Comparison of ENCODE assay signal across 26 mouse cellular contexts in genomic region chr14:109985026-109985425, GRCm38 (mm10).
DNase-seq lines count a peak whose midpoint lies in the region; ATAC-seq and TF ChIP-seq lines count a peak whose summit lies in the region.
"Had no signal": no experiment of that assay in that cellular context is flagged by ENCODE, and none has a peak within 500 bp of the region (broad histone marks: within the 10 kb centered on the region; RNA-seq: fewer than 3 reads in every experiment).

No protein-coding gene starts in this region.

- no peaks in the 10 kb centered on the region for H3K36me3 ChIP-seq in forebrain, embryonic 16.5 days (ENCODE audit: control insufficient read depth, insufficient read depth)
- no peaks in the 10 kb centered on the region for H3K36me3 ChIP-seq in forebrain, postnatal 0 days (ENCODE audit: insufficient read depth)
- H3K36me3 ChIP-seq: embryonic facial prominence, embryonic 10.5 days; embryonic facial prominence, embryonic 13.5 days; heart, embryonic 10.5 days; heart, embryonic 13.5 days; hindbrain, embryonic 15.5 days; intestine, embryonic 15.5 days had no signal

- no peak for TF ChIP-seq POLR2A in cerebellum, adult 2 months (IDR thresholded peaks at IDR 0.05; ENCODE audit: borderline replicate concordance, insufficient read depth, low read length)
- no peak for TF ChIP-seq POLR2A in brain, embryonic 14.5 days (IDR thresholded peaks at IDR 0.05; ENCODE audit: borderline replicate concordance, extremely low read depth, insufficient read depth, insufficient read length, poor library complexity, severe bottlenecking)

- 49% methylated on average over 4 of the region's 4 CpGs for WGBS in cerebellum, adult 2 months
- 53% methylated on average over 4 of the region's 4 CpGs for WGBS in forebrain, embryonic 16.5 days
- 52% methylated on average over 4 of the region's 4 CpGs for WGBS in forebrain, postnatal 0 days

- H3K4me1 ChIP-seq in cerebellum, adult 2 months (ENCODE audit: control insufficient read depth, insufficient read depth, low read length), result no peaks in the 10 kb centered on the region
- H3K4me1 ChIP-seq in forebrain, embryonic 16.5 days (replicated peaks; ENCODE audit: control insufficient read depth, insufficient read depth, low read length), result no peaks in the 10 kb centered on the region
- H3K4me1 ChIP-seq in forebrain, postnatal 0 days (ENCODE audit: insufficient read depth), result no peaks in the 10 kb centered on the region
- H3K4me1 ChIP-seq: embryonic facial prominence, embryonic 10.5 days; embryonic facial prominence, embryonic 13.5 days; heart, embryonic 10.5 days; heart, embryonic 13.5 days; hindbrain, embryonic 15.5 days; intestine, embryonic 15.5 days had no signal

- TF ChIP-seq CTCF in cerebellum, adult 2 months (IDR thresholded peaks at IDR 0.05; ENCODE audit: borderline replicate concordance, insufficient read depth, low read depth, low read length), result no peak
- TF ChIP-seq CTCF in forebrain, postnatal 0 days (IDR thresholded peaks at IDR 0.05; ENCODE audit: low read depth), result no peak
- TF ChIP-seq CTCF in brain, embryonic 14.5 days (IDR thresholded peaks at IDR 0.05; ENCODE audit: borderline replicate concordance, extremely low read depth, insufficient read depth, insufficient read length), result no peak

- no peak overlapping the region for H3K4me3 ChIP-seq in cerebellum, adult 2 months (replicated peaks; ENCODE audit: insufficient read depth, low read depth, low read length)
- H3K4me3 ChIP-seq in forebrain, embryonic 16.5 days (replicated peaks; ENCODE audit: low read length), result no peak overlapping the region
- H3K4me3 ChIP-seq in forebrain, postnatal 0 days (ENCODE audit: low read depth, low read length), result no peak overlapping the region
- H3K4me3 ChIP-seq: embryonic facial prominence, embryonic 10.5 days; embryonic facial prominence, embryonic 13.5 days; erythroblast, embryonic 14.5 days; heart, adult 2 months; heart, embryonic 10.5 days; heart, embryonic 13.5 days; hindbrain, embryonic 15.5 days; intestine, embryonic 15.5 days had no signal

- DNase-seq in cerebellum, postnatal 10 days, result peak; percentile 3 to 8
- no peak for DNase-seq in cerebellum, adult 2 months
- no peak for DNase-seq in forebrain, postnatal 0 days
- peak; percentile 15 for DNase-seq in layer of hippocampus, adult 9-10 months (ENCODE audit: low spot score)
- no peak for DNase-seq in layer of hippocampus, adult 11-12 months (ENCODE audit: low spot score)
- DNase-seq in brain, embryonic 14.5 days (ENCODE audit: low read depth), result peak; percentile 69
- DNase-seq in right cerebral cortex, postnatal 4 days, result no peak
- DNase-seq: adrenal gland, adult 8-10 months; adrenal gland, postnatal 25 days; cerebellum, adult 18-20 months; cerebellum, adult 9-11 months; cerebellum, postnatal 36 days; embryo, embryonic 11 days; gastrocnemius, postnatal 36 days; heart, adult 2 months; heart, postnatal 14 days; heart, postnatal 4 days had no signal

- peak; percentile 65 for ATAC-seq in forebrain, embryonic 16.5 days
- no peak for ATAC-seq in forebrain, postnatal 0 days
- ATAC-seq: activated CD4-positive, CD25-positive, alpha-beta regulatory T cell, adult 4 months; intestine, embryonic 15.5 days had no signal

- no peak overlapping the region for H3K9ac ChIP-seq in forebrain, embryonic 16.5 days (replicated peaks; ENCODE audit: low read depth, low read length)
- no peak overlapping the region for H3K9ac ChIP-seq in forebrain, postnatal 0 days
- H3K9ac ChIP-seq: embryonic facial prominence, embryonic 13.5 days; heart, embryonic 13.5 days; hindbrain, embryonic 15.5 days; intestine, embryonic 15.5 days had no signal

- H3K27me3 ChIP-seq in cerebellum, adult 2 months (ENCODE audit: control insufficient read depth, insufficient read depth, low read length), result no peaks in the 10 kb centered on the region
- no peaks in the 10 kb centered on the region for H3K27me3 ChIP-seq in forebrain, embryonic 16.5 days (replicated peaks; ENCODE audit: control insufficient read depth, insufficient read depth, low read length)
- no peaks in the 10 kb centered on the region for H3K27me3 ChIP-seq in forebrain, postnatal 0 days (ENCODE audit: insufficient read depth, low read length)
- H3K27me3 ChIP-seq: embryonic facial prominence, embryonic 13.5 days; heart, embryonic 13.5 days; hindbrain, embryonic 15.5 days; intestine, embryonic 15.5 days had no signal

- no peak overlapping the region for H3K27ac ChIP-seq in cerebellum, adult 2 months (ENCODE audit: insufficient read depth, low read length)
- H3K27ac ChIP-seq in forebrain, embryonic 16.5 days (ENCODE audit: low read length), result no peak overlapping the region
- H3K27ac ChIP-seq in forebrain, postnatal 0 days (ENCODE audit: low read depth, low read length), result no peak overlapping the region
- H3K27ac ChIP-seq: embryonic facial prominence, embryonic 10.5 days; embryonic facial prominence, embryonic 13.5 days; heart, adult 2 months; heart, embryonic 10.5 days; heart, embryonic 13.5 days; hindbrain, embryonic 15.5 days; intestine, embryonic 15.5 days had no signal

- H3K4me2 ChIP-seq in forebrain, embryonic 16.5 days (ENCODE audit: low read length), result no peak overlapping the region
- no peak overlapping the region for H3K4me2 ChIP-seq in forebrain, postnatal 0 days (ENCODE audit: low read depth)
- H3K4me2 ChIP-seq: embryonic facial prominence, embryonic 13.5 days; heart, embryonic 13.5 days; hindbrain, embryonic 15.5 days; intestine, embryonic 15.5 days had no signal

- no peaks in the 10 kb centered on the region for H3K9me3 ChIP-seq in forebrain, embryonic 16.5 days (ENCODE audit: control insufficient read depth, low read length)
- no peaks in the 10 kb centered on the region for H3K9me3 ChIP-seq in forebrain, postnatal 0 days (ENCODE audit: low read length)
- H3K9me3 ChIP-seq: embryonic facial prominence, embryonic 10.5 days; embryonic facial prominence, embryonic 13.5 days; heart, embryonic 10.5 days; heart, embryonic 13.5 days; hindbrain, embryonic 15.5 days; intestine, embryonic 15.5 days had no signal

Comparison
In these comparisons a context has a peak if more than half of its experiments do, and no peak if none do; other contexts are left out.
1. DNase-seq: peak in cerebellum, postnatal 10 days (2 of 2), layer of hippocampus, adult 9-10 months (single experiment) and brain, embryonic 14.5 days (single experiment); none in cerebellum, adult 2 months (0 of 2), forebrain, postnatal 0 days (single experiment), layer of hippocampus, adult 11-12 months (single experiment) and right cerebral cortex, postnatal 4 days (single experiment).